Mouse (Mus musculus) megakaryocyte-erythroid progenitor cell, adult 5-6 weeks (primary cell): ENCODE measurements around the gene Slc37a1. TPM values are rescaled to one million over a fixed set of nuclear protein-coding genes. Genes with fewer than 3 reads are reported as not detected.

Experiments used
- ATAC-seq: replicated peaks from 2 replicates; pipeline ENCODE4 v1.8.0; 2016; ENCODE audit warnings: mild to moderate bottlenecking, inconsistent platforms; ENCODE audit not compliant: severe bottlenecking, poor library complexity, low FRiP score, low TSS enrichment
- total RNA-seq, 2 experiments: library from RNA; stranded (forward) in 1 of 2; stranded (reverse) in 1 of 2; fragments of 200-1000, 215-1000 nt in 1 of 2; fragments of >200 nt in 1 of 2; fragmentation: Nextera tagmentation in 1 of 2; gene quantifications; 2 replicates each; pipeline ENCODE4 v1.2.3; 2014 to 2017

The Slc37a1 gene
- total RNA-seq, 2 experiments from 2014 or later: 3.6 to 7.8 TPM

GRCm38 (mm10) chr17:31287216-31287615, 624 bp downstream of the Slc37a1 start:
- no peak for ATAC-seq

DNA sequence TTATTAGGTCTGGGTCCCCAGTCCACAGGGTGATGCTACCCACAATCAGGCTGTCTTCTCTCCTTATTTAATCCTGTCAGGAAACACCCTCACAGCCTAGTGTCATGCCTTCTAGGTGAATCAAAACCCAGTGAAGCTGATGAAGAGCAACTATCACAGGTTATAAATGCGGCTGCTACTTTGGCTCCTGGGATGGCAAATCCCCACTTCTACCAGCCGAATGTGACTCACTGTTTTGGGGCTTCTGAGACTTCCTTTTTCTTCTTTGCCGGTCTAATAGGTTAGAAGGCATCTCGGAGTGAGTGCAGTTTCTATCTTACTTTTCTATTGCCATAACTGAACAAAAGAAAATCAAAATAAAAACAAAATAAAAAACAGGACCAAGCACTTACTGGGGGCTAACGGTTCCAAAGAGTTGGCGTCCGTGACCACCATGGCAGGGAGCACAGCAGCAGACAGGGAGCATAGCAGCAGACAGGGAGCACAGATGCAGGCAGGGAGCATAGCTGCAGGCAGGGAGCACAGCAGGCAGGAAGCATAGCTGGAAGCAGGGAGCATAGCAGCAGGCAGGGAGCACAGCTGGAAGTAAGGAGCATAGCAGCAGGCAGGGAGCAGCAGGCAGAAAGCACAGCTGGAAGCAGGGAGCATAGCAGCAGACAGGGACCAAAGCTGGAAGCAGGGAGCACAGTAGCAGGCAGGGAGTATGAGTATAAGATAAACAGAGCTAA, 2.6 kb downstream of the Slc37a1 start:
- no peak; the same call in 1 of the 2 replicates for ATAC-seq

GRCm38 (mm10) chr17:31290311-31290710, 3.7 kb downstream of the Slc37a1 start:
- no peak for ATAC-seq

DNA sequence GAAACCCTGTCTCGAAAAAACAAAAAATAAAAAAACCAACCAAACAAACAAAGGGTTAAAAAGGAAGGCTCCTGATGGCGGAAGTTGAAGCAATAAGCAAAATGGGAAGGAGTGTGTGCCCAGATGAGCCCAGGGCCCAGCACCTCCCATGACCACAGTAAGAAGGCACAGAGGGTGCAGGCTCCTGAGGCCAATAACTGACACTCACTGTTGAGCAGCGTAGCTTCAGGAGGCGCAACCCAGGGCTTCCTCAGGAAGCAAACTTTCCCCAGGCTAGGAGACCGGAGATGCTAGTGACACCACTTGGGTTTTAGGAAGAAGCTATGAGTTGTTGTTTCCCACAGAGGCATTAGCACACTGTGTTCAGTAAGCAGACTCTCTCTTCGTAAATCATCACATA, 4.3 kb downstream of the Slc37a1 start:
- no peak for ATAC-seq

- no peak for ATAC-seq
These were observed 8.0 kb downstream of the Slc37a1 start for GRCm38 (mm10) chr17:31294363-31295214.

GRCm38 (mm10) chr17:31295215-31295891, 8.8 kb downstream of the Slc37a1 start:
- peak; percentile 73 for ATAC-seq

- peak; percentile 79 for ATAC-seq
These were observed 9.5 kb downstream of the Slc37a1 start for GRCm38 (mm10) chr17:31295892-31296781.

GRCm38 (mm10) chr17:31297521-31297939, 10.9 kb downstream of the Slc37a1 start:
- no peak for ATAC-seq

GRCm38 (mm10) chr17:31298419-31299209, 12.0 kb downstream of the Slc37a1 start:
- ATAC-seq: peak; percentile 29; the same call in 1 of the 2 replicates

GRCm38 (mm10) chr17:31299981-31300380, 13.4 kb downstream of the Slc37a1 start:
- no peak for ATAC-seq

GRCm38 (mm10) chr17:31300736-31301135, 14.1 kb downstream of the Slc37a1 start:
- ATAC-seq: no peak

DNA sequence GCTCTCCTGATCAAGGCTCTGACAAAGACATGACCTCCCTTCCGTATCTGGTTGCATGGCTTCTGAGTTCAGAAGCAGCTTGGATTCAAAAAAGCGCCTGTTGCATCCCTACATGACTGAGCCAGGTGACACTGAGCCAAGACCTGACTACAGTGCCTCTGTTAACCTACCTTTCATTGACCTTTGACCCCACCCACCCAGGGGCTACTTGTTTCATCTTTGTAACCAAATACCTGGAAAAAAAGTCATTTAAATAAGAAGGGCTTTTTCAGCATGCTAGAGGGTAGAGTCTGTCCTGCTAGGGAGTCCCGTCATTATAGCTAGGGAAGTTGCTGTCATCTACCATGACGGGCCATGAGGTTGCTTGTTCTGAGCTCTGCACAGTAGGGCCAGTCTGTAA, 16.8 kb downstream of the Slc37a1 start:
- ATAC-seq: no peak

DNA sequence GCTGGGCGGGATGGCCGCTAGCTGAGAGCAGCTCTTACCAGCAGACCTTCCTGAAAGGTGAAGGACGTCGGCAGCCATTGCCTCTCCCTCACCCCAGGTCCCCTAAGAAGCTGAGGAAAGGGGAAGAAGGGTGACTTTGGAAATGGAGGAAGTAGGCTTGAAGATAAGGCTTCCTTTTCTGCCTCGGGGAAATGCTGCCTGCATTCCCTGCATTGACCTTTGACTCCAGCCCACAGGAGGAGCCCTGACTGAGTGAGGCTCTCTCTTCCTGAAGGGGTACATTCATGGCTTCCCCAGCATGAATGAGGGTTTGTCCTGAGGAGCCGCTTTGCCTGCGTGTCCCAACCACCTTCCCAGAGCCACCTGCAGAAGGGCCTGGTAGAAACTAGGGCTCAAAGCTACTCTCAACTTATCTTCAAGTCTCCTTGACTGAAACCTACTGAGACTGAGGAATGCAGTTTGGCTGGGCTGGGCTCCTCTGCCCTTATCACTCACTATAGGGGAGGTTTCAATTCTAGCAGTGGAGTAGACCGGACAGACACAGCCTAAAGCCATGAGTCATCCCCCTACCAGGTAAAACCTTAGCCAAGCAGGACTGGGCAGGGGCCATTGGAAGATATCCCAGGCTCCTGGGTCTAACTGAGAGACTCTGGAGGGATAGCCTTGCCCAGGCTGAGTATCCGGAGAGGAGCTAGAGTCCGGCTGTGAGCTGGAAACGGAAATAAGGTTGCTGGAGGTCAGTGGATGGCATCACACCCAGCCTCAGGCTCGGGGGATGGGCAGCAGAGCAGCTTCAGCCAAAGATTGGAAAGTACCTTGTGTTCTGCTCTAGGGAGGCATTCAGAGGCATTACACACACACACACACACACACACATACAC, 18.5 kb downstream of the Slc37a1 start:
- peak; percentile 81 for ATAC-seq

GRCm38 (mm10) chr17:31305776-31306120, 19.2 kb downstream of the Slc37a1 start:
- no peak for ATAC-seq

DNA sequence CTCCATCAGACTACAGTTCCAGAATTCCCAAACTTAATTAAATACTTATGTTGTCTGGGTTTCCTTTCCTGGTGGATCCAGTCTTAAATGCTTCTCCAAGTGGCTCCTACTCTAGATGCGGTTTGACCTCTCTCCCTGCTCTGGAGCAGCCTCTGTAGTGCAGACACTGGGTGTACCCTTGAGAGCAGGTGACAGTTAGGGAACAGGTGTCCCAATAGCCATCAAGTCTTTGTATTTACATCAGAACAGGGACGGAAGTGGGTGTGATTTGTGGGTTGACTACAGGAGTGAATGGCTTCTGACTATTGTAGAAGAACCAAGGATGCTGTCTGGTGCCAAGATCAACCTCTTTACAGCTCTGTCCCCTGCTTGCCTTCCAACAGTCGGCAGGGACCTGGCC, 21.2 kb downstream of the Slc37a1 start:
- no peak for ATAC-seq

GRCm38 (mm10) chr17:31308291-31308816, 21.8 kb downstream of the Slc37a1 start:
- ATAC-seq: no peak

DNA sequence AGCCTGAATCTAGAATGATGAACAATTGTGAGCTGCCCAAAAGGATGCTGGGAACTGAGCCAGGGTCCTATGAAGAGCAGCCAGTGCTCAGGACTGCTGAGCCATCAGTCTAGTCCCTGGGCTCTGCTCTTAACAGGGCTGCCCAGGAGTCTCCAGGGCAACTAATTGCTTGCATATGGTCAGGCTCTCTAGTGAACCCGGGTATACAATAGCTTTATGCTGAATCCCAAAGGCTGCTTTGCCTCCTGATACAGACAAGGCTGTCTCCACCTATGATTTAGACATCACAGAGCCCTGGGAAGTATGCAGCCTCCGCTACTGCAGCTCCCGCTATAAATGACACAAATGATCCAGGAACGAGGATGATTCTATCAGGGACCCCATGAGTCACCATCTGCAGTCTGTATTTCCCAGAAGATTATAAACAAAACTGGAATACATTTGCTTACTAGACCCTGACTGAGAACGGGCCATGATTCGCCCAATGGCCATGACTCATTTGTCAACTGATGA, 22.7 kb downstream of the Slc37a1 start:
- ATAC-seq: no peak
